Mouse (Mus musculus): ENCODE measurements around the gene Dhx16. TPM values are rescaled to one million over a fixed set of nuclear protein-coding genes. Genes with fewer than 3 reads are reported as not detected.

Gene Dhx16
- 50.1 and 65.0 TPM in 2 replicates for polyA plus RNA-seq (2012; rRNA removed)

DNA sequence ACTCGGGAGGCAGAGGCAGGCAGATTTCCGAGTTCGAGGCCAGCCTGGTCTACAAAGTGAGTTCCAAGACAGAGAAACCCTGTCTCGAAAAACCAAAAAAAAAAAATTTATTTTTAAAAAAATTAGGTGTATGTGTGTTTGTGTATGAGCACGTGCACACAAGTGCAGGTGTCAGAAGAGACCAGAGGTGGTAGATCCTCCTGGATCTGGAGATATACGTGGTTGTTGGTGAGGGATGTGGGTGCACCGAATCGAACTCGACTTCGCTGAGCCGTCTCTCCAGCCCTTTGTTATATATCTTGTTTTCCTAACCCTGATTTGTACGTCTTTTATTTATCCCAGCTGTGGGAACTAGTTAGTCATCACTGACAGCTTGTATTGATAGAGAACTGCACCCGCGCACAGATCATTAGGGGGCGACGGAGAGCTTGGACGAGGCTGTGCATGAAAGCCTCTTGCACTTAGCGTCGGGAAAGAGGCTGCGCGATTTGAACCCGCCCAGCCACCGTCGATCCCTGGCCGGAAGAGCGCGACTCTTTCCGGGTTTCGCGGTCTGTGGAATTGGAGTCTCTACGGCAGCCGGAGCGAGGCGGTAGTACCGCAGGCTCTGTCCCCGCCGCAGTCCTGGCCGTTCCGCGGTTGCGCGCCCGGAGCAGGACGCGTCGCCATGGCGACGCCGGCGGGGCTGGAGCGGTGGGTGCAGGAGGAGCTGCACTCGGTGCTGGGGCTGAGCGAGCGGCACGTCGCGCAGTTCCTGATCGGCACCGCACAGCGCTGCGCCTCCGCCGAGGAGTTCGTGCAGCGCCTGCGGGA, at the start of gene Dhx16:
Gene Dhx16 (plus strand): TSS at position 575 of the 813 bp plus-strand sequence.
- peak within 1 kb of the TSS; percentile 64 for H3K4me3 ChIP-seq (ENCODE audit: insufficient read depth, low read depth, low read length)
- 5% methylated on average over 66 of the region's 66 CpGs for WGBS
- peak; percentile 28 for TF ChIP-seq POLR2A (IDR thresholded peaks at IDR 0.05; ENCODE audit: low read depth, low read length)
- TF ChIP-seq CTCF (conservative IDR thresholded peaks at IDR 0.05; ENCODE audit: insufficient read depth, insufficient read length, low read depth, low read length) = peak; percentile 81

DNA sequence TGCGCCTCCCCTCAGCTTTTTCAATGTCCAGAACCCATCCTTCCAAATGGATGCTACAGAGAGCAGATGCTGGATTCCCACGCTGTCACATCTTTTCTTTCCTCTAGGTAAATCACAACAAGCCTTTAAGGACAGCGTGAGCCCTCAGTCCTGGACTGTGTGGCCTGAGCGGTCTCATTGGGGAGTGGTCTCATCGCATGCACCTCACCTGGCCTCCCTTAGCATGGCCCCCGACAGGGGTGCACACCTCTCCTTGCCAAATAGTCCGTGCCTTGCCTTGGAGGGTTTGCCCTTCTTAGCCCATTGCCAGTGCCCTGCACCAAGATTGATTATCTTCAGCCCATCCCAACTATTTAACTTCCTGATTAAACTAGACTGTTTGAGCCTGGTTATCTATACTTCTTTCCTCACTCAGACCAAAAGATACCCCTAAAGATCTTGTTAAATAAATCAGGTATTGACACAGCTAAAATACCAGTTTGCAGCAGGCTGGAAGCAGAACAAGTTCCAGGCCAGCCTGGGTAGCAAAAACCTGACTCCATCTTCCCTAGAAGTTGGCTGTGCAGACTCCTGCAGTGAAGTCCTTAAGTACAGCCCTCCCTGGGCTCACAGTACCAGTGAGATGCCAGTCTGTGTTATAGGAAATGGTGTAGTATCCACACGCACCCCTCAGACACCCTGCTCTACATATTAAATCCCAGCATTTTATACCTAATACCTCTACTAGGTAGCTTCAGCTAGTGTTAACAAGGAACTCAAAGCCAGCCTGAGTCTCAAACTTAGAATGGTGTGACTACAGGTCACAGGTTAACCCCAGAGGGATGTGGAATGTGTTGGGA, 47.0 kb upstream of the Dhx16 start:
- WGBS = 83% methylated on average over 8 of the region's 8 CpGs
- no peak overlapping the region for H3K4me3 ChIP-seq (ENCODE audit: insufficient read depth, low read depth, low read length)
- no peak for TF ChIP-seq POLR2A (IDR thresholded peaks at IDR 0.05; ENCODE audit: low read depth, low read length)
- peaks cover 3% of the 10 kb centered on the region; the same call in 1 of the 2 replicates for H3K36me3 ChIP-seq (ENCODE audit: control insufficient read depth, insufficient read depth, low read length)
- no peak for DNase-seq
- H3K27me3 ChIP-seq (replicated peaks; ENCODE audit: control insufficient read depth, insufficient read depth, low read length) = no peaks in the 10 kb centered on the region
- H3K4me1 ChIP-seq (ENCODE audit: control insufficient read depth, insufficient read depth, low read length) = peaks cover 15% of the 10 kb centered on the region
- no peak overlapping the region for H3K27ac ChIP-seq (ENCODE audit: insufficient read depth, low read depth, low read length)

More for the DNA sequence above, at the start of gene Dhx16:
- H3K36me3 ChIP-seq (ENCODE audit: control insufficient read depth, insufficient read depth, low read length) = no peaks in the 10 kb centered on the region; the same call in none of the 2 replicates
- no peaks in the 10 kb centered on the region for H3K27me3 ChIP-seq (replicated peaks; ENCODE audit: control insufficient read depth, insufficient read depth, low read length)
- H3K27ac ChIP-seq (ENCODE audit: insufficient read depth, low read depth, low read length) = no peak within 1 kb of the TSS; the same call in 1 of the 2 replicates
- peaks cover 10% of the 10 kb centered on the region; the same call in 1 of the 2 replicates for H3K4me1 ChIP-seq (ENCODE audit: control insufficient read depth, insufficient read depth, low read length)
- peak; percentile 98 for DNase-seq

DNA sequence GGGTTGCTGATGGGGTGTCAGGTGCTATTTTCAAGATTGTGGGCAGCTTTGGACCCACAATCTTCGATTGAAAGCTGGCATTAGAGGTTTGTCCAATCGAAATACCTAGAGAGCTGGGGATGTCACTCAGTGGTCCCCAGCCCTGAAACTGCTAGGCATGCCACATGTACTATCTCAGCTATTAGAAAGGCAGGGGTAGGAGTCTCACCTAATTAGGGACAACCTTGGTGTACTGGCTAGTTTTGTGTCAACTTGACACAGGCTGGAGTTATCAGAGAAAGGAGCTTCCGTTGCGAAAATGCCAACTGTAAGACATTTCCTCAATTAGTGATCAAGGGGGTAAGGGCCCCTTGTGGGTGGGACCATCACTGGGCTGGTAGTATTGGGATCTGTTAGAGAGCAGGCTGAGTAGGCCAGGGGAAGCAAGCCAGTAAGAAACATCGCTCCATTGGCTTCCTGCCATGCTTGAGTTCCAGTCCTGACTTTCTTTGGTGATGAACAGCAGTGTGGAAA, 46.3 kb upstream of the Dhx16 start:
- no peak for TF ChIP-seq POLR2A (IDR thresholded peaks at IDR 0.05; ENCODE audit: low read depth, low read length)
- no peaks in the 10 kb centered on the region for H3K27me3 ChIP-seq (replicated peaks; ENCODE audit: control insufficient read depth, insufficient read depth, low read length)
- no peak for DNase-seq
- peaks cover 15% of the 10 kb centered on the region for H3K4me1 ChIP-seq (ENCODE audit: control insufficient read depth, insufficient read depth, low read length)
- H3K27ac ChIP-seq (ENCODE audit: insufficient read depth, low read depth, low read length) = no peak overlapping the region
- no peak overlapping the region for H3K4me3 ChIP-seq (ENCODE audit: insufficient read depth, low read depth, low read length)
- WGBS = 55% methylated on average over 5 of the region's 5 CpGs
- H3K36me3 ChIP-seq (ENCODE audit: control insufficient read depth, insufficient read depth, low read length) = peaks cover 3% of the 10 kb centered on the region; the same call in 1 of the 2 replicates

DNA sequence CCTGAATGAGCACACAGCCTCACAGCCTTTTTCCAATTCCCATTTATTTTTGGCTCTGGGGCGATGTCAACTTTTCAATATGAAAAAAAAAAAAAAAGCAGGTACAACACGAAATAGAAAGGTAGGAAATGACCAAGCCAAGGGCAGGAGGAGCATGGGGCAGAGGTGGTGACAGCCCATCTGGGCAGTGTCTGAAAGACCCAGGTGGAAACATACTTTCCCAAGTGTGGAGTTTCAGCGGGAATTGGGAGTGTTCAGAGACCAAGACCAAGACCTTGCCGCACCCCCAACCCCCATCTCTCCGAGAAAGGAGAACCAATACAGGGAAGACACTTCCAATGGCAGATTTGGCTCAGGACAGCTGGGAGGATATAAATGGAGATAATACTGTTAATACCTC, 45.7 kb upstream of the Dhx16 start:
- no peak overlapping the region for H3K4me3 ChIP-seq (ENCODE audit: insufficient read depth, low read depth, low read length)
- H3K27ac ChIP-seq (ENCODE audit: insufficient read depth, low read depth, low read length) = no peak overlapping the region
- DNase-seq = no peak
- H3K27me3 ChIP-seq (replicated peaks; ENCODE audit: control insufficient read depth, insufficient read depth, low read length) = no peaks in the 10 kb centered on the region
- no peak for TF ChIP-seq POLR2A (IDR thresholded peaks at IDR 0.05; ENCODE audit: low read depth, low read length)
- TF ChIP-seq CTCF (conservative IDR thresholded peaks at IDR 0.05; ENCODE audit: insufficient read depth, insufficient read length, low read depth, low read length) = no peak
- WGBS = 61% methylated on average over 5 of the region's 5 CpGs
- peaks cover 15% of the 10 kb centered on the region for H3K4me1 ChIP-seq (ENCODE audit: control insufficient read depth, insufficient read depth, low read length)
- H3K36me3 ChIP-seq (ENCODE audit: control insufficient read depth, insufficient read depth, low read length) = peaks cover 3% of the 10 kb centered on the region; the same call in 1 of the 2 replicates

DNA sequence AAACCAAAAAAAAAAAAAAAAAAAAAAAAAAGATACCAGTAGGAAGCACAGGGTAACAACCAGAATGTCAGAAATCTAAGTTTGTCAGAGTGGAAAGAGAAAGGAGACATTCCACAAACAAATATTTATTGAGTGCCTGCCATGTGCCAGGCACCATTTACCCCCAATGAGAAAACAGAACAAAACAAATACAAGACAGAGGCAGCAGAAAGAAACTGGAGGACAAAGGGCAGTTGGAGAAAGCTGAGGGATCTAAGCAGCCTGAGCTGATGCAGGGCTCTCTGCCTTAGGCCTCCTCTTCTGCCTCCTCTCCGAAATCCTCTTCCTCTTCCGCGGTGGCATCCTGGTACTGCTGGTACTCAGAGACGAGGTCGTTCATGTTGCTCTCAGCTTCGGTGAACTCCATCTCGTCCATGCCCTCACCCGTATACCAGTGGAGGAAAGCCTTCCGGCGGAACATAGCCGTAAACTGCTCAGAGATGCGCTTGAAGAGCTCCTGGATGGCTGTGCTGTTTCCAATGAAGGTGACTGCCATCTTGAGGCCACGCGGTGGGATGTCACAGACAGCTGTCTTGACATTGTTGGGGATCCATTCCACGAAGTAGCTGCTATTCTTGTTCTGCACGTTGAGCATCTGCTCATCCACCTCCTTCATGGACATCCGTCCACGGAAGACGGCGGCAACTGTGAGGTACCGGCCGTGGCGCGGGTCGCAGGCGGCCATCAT, 44.8 kb upstream of the Dhx16 start:
- no peaks in the 10 kb centered on the region for H3K27me3 ChIP-seq (replicated peaks; ENCODE audit: control insufficient read depth, insufficient read depth, low read length)
- 57% methylated on average over 26 of the region's 26 CpGs for WGBS
- peaks cover 15% of the 10 kb centered on the region for H3K4me1 ChIP-seq (ENCODE audit: control insufficient read depth, insufficient read depth, low read length)
- no peak overlapping the region for H3K27ac ChIP-seq (ENCODE audit: insufficient read depth, low read depth, low read length)
- no peak overlapping the region for H3K4me3 ChIP-seq (ENCODE audit: insufficient read depth, low read depth, low read length)
- peaks cover 3% of the 10 kb centered on the region; the same call in 1 of the 2 replicates for H3K36me3 ChIP-seq (ENCODE audit: control insufficient read depth, insufficient read depth, low read length)
- DNase-seq = no peak
- no peak for TF ChIP-seq CTCF (conservative IDR thresholded peaks at IDR 0.05; ENCODE audit: insufficient read depth, insufficient read length, low read depth, low read length)

DNA sequence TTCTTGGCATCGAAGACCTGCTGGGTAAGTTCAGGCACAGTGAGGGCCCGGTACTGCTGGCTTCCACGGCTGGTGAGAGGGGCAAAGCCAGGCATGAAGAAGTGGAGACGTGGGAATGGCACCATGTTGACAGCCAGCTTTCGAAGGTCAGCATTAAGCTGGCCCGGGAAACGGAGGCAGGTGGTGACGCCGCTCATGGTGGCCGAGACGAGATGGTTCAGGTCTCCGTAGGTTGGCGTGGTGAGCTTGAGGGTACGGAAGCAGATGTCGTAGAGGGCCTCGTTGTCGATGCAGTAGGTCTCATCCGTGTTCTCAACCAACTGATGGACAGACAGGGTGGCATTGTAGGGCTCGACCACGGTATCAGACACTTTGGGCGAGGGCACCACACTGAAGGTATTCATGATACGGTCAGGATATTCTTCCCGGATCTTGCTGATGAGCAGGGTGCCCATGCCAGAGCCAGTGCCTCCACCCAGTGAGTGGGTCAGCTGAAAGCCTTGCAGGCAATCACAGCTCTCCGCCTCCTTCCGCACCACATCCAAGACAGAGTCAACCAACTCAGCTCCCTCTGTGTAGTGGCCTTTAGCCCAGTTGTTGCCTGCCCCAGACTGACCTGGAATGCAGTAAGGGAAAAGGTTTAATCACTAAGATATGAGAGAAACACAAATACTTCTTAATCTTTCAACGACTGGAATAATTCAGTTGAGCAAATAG, 44.0 kb upstream of the Dhx16 start:
- DNase-seq = peak; percentile 43

More for the DNA sequence above, 44.0 kb upstream of the Dhx16 start:
- no peak for TF ChIP-seq CTCF (conservative IDR thresholded peaks at IDR 0.05; ENCODE audit: insufficient read depth, insufficient read length, low read depth, low read length)
- TF ChIP-seq POLR2A (IDR thresholded peaks at IDR 0.05; ENCODE audit: low read depth, low read length) = no peak
- Histone ChIP-seq H3K4me3 (ENCODE audit: insufficient read depth, low read depth, low read length) (no peak overlapping the region), H3K36me3 (ENCODE audit: control insufficient read depth, insufficient read depth, low read length) (peaks cover 3% of the 10 kb centered on the region; the same call in 1 of the 2 replicates), H3K27me3 (replicated peaks; ENCODE audit: control insufficient read depth, insufficient read depth, low read length) (no peaks in the 10 kb centered on the region), H3K27ac (ENCODE audit: insufficient read depth, low read depth, low read length) (no peak overlapping the region), H3K4me1 (ENCODE audit: control insufficient read depth, insufficient read depth, low read length) (peaks cover 15% of the 10 kb centered on the region)
- WGBS = 58% methylated on average over 26 of the region's 26 CpGs
